Mouse (Mus musculus): Measurements from ENCODE around the gene Actr1a. TPM values are rescaled to one million over a fixed set of nuclear protein-coding genes. Genes with fewer than 3 reads are reported as not detected.

Gene Actr1a
- total RNA-seq, 2 experiments from 2014 or later = 179 to 184 TPM

DNA sequence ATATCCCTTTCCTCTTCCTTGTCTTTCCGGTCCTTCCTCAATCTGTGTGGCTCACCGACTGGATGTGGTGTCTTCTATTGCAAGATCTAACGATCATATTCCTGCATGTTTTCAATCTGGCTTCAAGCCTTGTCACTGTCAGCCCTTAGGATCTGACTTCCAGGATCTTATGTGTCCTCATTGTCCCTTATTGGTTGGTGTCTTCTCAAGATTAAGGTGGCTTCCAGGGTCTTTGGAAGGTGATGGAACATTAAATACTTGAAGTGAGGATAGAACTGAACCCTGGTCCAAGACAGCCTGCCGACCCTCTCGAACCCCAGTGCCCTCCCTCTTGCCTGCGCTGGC lies 56.6 kb downstream of the Actr1a start:
- TF ChIP-seq CTCF (conservative IDR thresholded peaks at IDR 0.05) = no peak
- Histone ChIP-seq H3K27ac (peak overlapping the region; percentile 70), H3K4me3 (peak overlapping the region; percentile 97)
- no peak for DNase-seq (ENCODE audit: low spot score in 2 of 2)

- peak within 1 kb of the TSS; percentile 97 for H3K4me3 ChIP-seq
- peak; percentile 89 for TF ChIP-seq CTCF (conservative IDR thresholded peaks at IDR 0.05)
- DNase-seq (ENCODE audit: low spot score in 2 of 2) = peak; percentile 97 to 98
- H3K27ac ChIP-seq = peak within 1 kb of the TSS; percentile 86
Measured at GRCm38 (mm10) chr19:46338331-46338936, 57.1 kb downstream of the Actr1a start, which contains the start of gene Cuedc2. TSS of gene Cuedc2 (minus strand) at chr19:46338702.

GRCm38 (mm10) chr19:46337719-46338330 lies 57.7 kb downstream of the Actr1a start:
- no peak for TF ChIP-seq CTCF (conservative IDR thresholded peaks at IDR 0.05)
- peak overlapping the region; percentile 86 for H3K27ac ChIP-seq
- peak overlapping the region; percentile 97 for H3K4me3 ChIP-seq
- no peak for DNase-seq (ENCODE audit: low spot score in 2 of 2)

GRCm38 (mm10) chr19:46333906-46334305 lies 61.6 kb downstream of the Actr1a start:
- no peak overlapping the region for H3K4me3 ChIP-seq
- DNase-seq (ENCODE audit: low spot score in 2 of 2) = no peak
- no peak for TF ChIP-seq CTCF (conservative IDR thresholded peaks at IDR 0.05)
- H3K27ac ChIP-seq = no peak overlapping the region

GRCm38 (mm10) chr19:46332721-46333339 lies 62.7 kb downstream of the Actr1a start:
- no peak overlapping the region for H3K4me3 ChIP-seq
- TF ChIP-seq CTCF (conservative IDR thresholded peaks at IDR 0.05) = no peak
- H3K27ac ChIP-seq = peak overlapping the region; percentile 47; the same call in 1 of the 2 replicates
- DNase-seq (ENCODE audit: low spot score in 2 of 2) = no peak

DNA sequence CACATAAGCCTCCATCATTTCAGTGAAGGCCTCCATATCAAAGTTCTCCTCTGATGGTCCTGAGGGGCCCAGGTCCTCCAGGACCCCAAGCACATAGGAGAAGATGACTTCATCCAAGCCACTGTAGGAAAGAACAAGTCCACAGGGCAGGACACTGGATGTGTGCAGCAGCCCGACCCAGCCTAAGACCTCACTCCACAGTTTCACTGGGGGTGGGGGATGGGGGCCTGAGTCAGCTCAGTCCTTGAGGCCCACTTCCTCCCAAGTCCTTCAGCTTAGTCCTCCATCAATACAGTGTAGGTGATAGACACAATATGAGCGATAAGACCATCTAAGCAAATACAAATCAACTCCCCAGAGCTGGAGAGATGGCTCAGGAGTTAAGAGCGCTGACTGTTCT lies 63.6 kb downstream of the Actr1a start:
- no peak overlapping the region for H3K4me3 ChIP-seq
- no peak for TF ChIP-seq CTCF (conservative IDR thresholded peaks at IDR 0.05)
- DNase-seq (ENCODE audit: low spot score in 2 of 2) = no peak
- no peak overlapping the region for H3K27ac ChIP-seq

- DNase-seq (ENCODE audit: low spot score in 2 of 2) = no peak
- TF ChIP-seq CTCF (conservative IDR thresholded peaks at IDR 0.05) = no peak
- H3K27ac ChIP-seq = no peak overlapping the region
- no peak overlapping the region for H3K4me3 ChIP-seq
Measured at GRCm38 (mm10) chr19:46331326-46331725, 64.2 kb downstream of the Actr1a start.

GRCm38 (mm10) chr19:46330696-46331095 lies 64.9 kb downstream of the Actr1a start:
- no peak for TF ChIP-seq CTCF (conservative IDR thresholded peaks at IDR 0.05)
- Histone ChIP-seq H3K27ac (no peak overlapping the region), H3K4me3 (no peak overlapping the region)
- no peak for DNase-seq (ENCODE audit: low spot score in 2 of 2)

DNA sequence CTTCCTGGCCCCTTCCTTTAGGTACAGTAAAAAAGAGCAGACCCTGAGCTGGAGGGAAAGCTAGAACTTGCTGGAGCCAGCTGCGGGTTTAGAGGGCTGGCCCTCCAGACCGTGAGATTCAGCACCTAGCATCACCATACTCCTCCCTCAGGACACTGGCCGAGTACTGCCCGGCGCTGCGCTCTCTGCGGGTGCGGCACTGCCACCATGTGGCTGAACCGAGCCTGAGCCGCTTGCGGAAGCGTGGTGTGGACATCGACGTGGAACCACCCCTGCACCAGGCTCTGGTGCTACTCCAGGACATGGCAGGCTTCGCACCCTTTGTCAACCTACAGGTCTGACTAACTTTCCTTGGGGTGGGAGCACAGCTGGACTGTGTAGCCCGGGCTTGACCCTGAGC lies 65.6 kb downstream of the Actr1a start:
- H3K4me3 ChIP-seq = peak overlapping the region; percentile 88; the same call in 1 of the 2 replicates

GRCm38 (mm10) chr19:46329031-46329641 lies 66.4 kb downstream of the Actr1a start:
- no peak for TF ChIP-seq CTCF (conservative IDR thresholded peaks at IDR 0.05)
- DNase-seq (ENCODE audit: low spot score in 2 of 2) = peak in 1 of 2 experiments; percentile 18
- peak overlapping the region; percentile 88 for H3K4me3 ChIP-seq
- H3K27ac ChIP-seq = peak overlapping the region; percentile 93

More for the DNA sequence above, 65.6 kb downstream of the Actr1a start:
- no peak overlapping the region for H3K27ac ChIP-seq
- TF ChIP-seq CTCF (conservative IDR thresholded peaks at IDR 0.05) = peak; percentile 94
- DNase-seq (ENCODE audit: low spot score in 2 of 2) = peak; percentile 73 to 81

GRCm38 (mm10) chr19:46328081-46329030 lies 67.2 kb downstream of the Actr1a start, which contains the start of gene Fbxl15:
TSS of gene Fbxl15 (plus strand) at chr19:46328184.
- H3K4me3 ChIP-seq = peak within 1 kb of the TSS; percentile 88
- DNase-seq (ENCODE audit: low spot score in 2 of 2) = peak; percentile 93 to 95
- TF ChIP-seq CTCF (conservative IDR thresholded peaks at IDR 0.05) = no peak
- peak within 1 kb of the TSS; percentile 93 for H3K27ac ChIP-seq

DNA sequence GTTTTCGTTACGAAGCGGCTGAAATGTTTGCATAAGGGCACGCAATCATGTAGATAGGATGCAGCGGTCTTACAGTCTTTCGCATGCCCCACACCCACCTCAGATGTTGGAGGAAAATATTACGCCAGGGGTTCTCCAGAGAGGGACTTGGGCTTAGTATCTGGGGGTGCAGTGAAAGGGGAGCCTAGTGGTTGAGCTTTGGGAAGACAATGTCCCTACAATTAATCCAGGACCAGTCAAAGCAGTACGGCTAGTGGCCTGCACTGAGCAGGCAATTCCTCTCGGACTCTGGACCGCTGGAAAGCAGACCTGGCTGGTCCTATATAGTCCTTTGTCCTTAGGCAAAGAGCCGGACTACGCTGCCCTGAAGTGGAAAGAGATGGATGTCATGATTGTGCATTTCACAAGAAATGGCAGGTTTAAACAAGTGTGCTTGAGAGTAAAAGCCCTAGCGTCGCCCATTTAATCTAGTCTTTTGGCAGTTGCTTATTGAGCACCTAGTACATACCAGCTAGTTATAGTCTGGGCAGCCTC lies 68.0 kb downstream of the Actr1a start:
- no peak for DNase-seq (ENCODE audit: low spot score in 2 of 2)
- peak overlapping the region; percentile 93 for H3K27ac ChIP-seq
- H3K4me3 ChIP-seq = peak overlapping the region; percentile 88
- no peak for TF ChIP-seq CTCF (conservative IDR thresholded peaks at IDR 0.05)

Small RNA genes lying within 50 kb of the gene (microRNA-seq; reads per million reads assigned to microRNA genes)
- gene Mir146b = 2.6 to 3.2 reads per million in 2 experiments

Other genes with a start within 250 kb of the Actr1a start
- gene Pitx3, start 247.4 kb downstream of the Actr1a start, total RNA-seq (2021) = not detected
- 10 to 100 TPM; 83.2 to 94.5 TPM for gene Gbf1, start 243.2 kb downstream of the Actr1a start, total RNA-seq (2021)
- gene Nfkb2, start 91.4 kb downstream of the Actr1a start, total RNA-seq (2021) = 1 to 10 TPM; 2.1 to 2.4 TPM
- gene Psd, start 68.6 kb downstream of the Actr1a start, total RNA-seq (2021) = 100 to 1,000 TPM; 761 to 778 TPM
- 10 to 100 TPM; 26.8 to 28.9 TPM for gene Fbxl15, start 67.6 kb downstream of the Actr1a start, total RNA-seq (2021)
- gene Cuedc2, start 57.0 kb downstream of the Actr1a start, total RNA-seq (2021) = 100 to 1,000 TPM; 171 to 178 TPM
- 10 to 100 TPM; 30.2 to 30.5 TPM for gene Mfsd13a, start 54.6 kb downstream of the Actr1a start, total RNA-seq (2021)
- gene 2310034G01Rik, start 45.4 kb downstream of the Actr1a start, total RNA-seq (2021) = 1 to 10 TPM; 1.0 to 1.3 TPM
- 10 to 100 TPM; 20.3 to 23.2 TPM for gene Sufu, start 1.1 kb upstream of the Actr1a start, total RNA-seq (2021)
- gene Trim8, start 106.0 kb upstream of the Actr1a start, total RNA-seq (2021) = 100 to 1,000 TPM in 1 of 2 experiments, 10 to 100 TPM in 1; 99.9 to 108 TPM
- gene Arl3, start 177.4 kb upstream of the Actr1a start, total RNA-seq (2021) = 100 to 1,000 TPM; 122 to 129 TPM
- 1 to 10 TPM; 7.4 to 8.3 TPM for gene Sfxn2, start 177.6 kb upstream of the Actr1a start, total RNA-seq (2021)
- gene Wbp1l, start 203.3 kb upstream of the Actr1a start, total RNA-seq (2021) = 10 to 100 TPM; 33.5 to 38.0 TPM

Data from layer of hippocampus, adult 2 months (tissue).